Mouse (Mus musculus) embryonic facial prominence, embryonic 13.5 days (tissue): ENCODE data around the gene Tmem69. TPM values are rescaled to one million over a fixed set of nuclear protein-coding genes. Genes with fewer than 3 reads are reported as not detected.

Source experiments
- ATAC-seq: fragments of 200-750 bp; cut with Nextera tagmentation; 2 replicates; pipeline ENCODE4 v1.8.0; 2017; ENCODE audit warnings: low read depth; ENCODE audit not compliant: insufficient number of reproducible peaks, insufficient read depth, low FRiP score, low TSS enrichment
- H3K27ac ChIP-seq: fragments of 300-500 bp; sonication (generic); 2 replicates; pipeline ENCODE4 v1.5.1; 2015; ENCODE audit warnings: moderate library complexity, mild to moderate bottlenecking, inconsistent platforms
- H3K27me3 ChIP-seq: fragments of 300-500 bp; sonication (generic); 2 replicates; pipeline ENCODE4 v1.6.1; 2015; ENCODE audit warnings: mild to moderate bottlenecking, inconsistent platforms
- H3K36me3 ChIP-seq: fragments of 300-500 bp; sonication (generic); 2 replicates; pipeline ENCODE4 v1.6.1; 2015; ENCODE audit warnings: mild to moderate bottlenecking, inconsistent platforms
- H3K4me1 ChIP-seq: fragments of 300-500 bp; sonication (generic); 2 replicates; pipeline ENCODE4 v1.6.1; 2015; ENCODE audit warnings: inconsistent platforms
- H3K4me2 ChIP-seq: fragments of 300-500 bp; sonication (generic); 2 replicates; pipeline ENCODE4 v1.6.1; 2015; ENCODE audit warnings: moderate library complexity, mild to moderate bottlenecking, inconsistent platforms
- H3K4me3 ChIP-seq: fragments of 300-500 bp; sonication (generic); 2 replicates; pipeline ENCODE4 v1.5.1; 2015; ENCODE audit warnings: mild to moderate bottlenecking, inconsistent platforms
- H3K9ac ChIP-seq: fragments of 300-500 bp; sonication (generic); 2 replicates; pipeline ENCODE4 v1.6.1; 2015; ENCODE audit warnings: mild to moderate bottlenecking, inconsistent platforms
- H3K9me3 ChIP-seq: fragments of 300-500 bp; sonication (generic); 2 replicates; pipeline ENCODE4 v1.6.1; 2016; ENCODE audit warnings: inconsistent platforms
- WGBS: fragments of 180-500 bp; shearing (Covaris S2); methylation state at CpG from one replicate; pipeline ENCODE4 v1.1.7; 2015; ENCODE audit warnings: mixed read lengths; 5-methylcytosine and 5-hydroxymethylcytosine counted together
- polyA plus RNA-seq: library from polyadenylated mRNA; unstranded; fragments of >200 nt; fragmentation: Nextera tagmentation; extraction: Ambion mirVana; gene quantifications from 2 replicates; pipeline ENCODE4 v1.2.1, GENCODE M21; 2015

Tmem69 gene
- 20.3 and 24.2 TPM in 2 replicates for polyA plus RNA-seq

DNA sequence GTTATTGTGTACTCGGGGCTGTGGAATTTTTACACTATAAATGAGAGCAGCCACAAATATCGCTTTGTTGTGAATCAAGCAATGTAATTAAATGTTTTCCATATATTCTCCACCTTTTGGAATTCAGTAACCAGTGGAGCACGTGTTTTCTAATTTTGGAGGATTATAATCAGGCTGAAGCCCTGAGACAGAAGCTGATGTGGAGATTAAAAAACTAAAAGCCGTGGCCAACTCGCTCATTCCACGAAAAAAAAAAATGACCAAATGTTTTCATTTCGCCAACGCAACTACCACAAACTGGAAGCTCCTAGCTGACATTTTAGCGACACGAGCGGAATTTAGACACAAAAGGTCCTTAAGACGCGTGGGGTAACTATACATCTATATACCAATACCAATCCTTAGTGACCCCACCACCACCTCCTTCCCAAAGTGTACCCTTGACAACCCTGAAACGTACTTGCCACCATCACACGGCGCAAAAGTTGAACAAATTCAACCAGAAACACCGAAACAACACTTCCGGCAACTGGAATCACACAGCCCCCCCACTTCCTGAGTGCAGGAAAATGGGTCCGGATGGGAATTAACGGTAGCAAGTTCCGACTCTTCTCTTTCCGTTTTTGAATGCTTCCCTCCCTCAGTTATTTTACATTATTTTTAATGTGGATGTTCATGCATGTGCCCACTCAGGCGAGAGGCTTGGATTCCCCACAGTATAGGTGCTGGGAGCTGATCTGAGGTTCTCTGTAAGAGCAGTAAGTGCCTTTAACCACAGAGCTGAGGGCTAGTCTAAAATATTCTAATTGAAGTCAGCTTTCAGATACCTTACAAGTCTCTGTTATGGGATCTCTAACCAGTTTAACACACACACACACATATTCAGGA lies at the start of gene Tmem69:
Gene Tmem69 (minus strand): TSS at position 524 of the 888 bp plus-strand sequence.
- 0 out of 2 replicates have a peak, but pooled peaks cover 3% of the 10 kb centered on the region for H3K4me1 ChIP-seq
- H3K4me2 ChIP-seq: peak within 1 kb of the TSS; percentile 81
- H3K9me3 ChIP-seq: no peaks in the 10 kb centered on the region
- H3K4me3 ChIP-seq: peak within 1 kb of the TSS; percentile 91
- no peaks in the 10 kb centered on the region for H3K27me3 ChIP-seq
- H3K36me3 ChIP-seq: peaks cover 13% of the 10 kb centered on the region
- peak within 1 kb of the TSS; percentile 93 for H3K27ac ChIP-seq
- no peak for ATAC-seq
- H3K9ac ChIP-seq: peak within 1 kb of the TSS; percentile 94
- 2% methylated on average over 23 of the region's 23 CpGs for WGBS

DNA sequence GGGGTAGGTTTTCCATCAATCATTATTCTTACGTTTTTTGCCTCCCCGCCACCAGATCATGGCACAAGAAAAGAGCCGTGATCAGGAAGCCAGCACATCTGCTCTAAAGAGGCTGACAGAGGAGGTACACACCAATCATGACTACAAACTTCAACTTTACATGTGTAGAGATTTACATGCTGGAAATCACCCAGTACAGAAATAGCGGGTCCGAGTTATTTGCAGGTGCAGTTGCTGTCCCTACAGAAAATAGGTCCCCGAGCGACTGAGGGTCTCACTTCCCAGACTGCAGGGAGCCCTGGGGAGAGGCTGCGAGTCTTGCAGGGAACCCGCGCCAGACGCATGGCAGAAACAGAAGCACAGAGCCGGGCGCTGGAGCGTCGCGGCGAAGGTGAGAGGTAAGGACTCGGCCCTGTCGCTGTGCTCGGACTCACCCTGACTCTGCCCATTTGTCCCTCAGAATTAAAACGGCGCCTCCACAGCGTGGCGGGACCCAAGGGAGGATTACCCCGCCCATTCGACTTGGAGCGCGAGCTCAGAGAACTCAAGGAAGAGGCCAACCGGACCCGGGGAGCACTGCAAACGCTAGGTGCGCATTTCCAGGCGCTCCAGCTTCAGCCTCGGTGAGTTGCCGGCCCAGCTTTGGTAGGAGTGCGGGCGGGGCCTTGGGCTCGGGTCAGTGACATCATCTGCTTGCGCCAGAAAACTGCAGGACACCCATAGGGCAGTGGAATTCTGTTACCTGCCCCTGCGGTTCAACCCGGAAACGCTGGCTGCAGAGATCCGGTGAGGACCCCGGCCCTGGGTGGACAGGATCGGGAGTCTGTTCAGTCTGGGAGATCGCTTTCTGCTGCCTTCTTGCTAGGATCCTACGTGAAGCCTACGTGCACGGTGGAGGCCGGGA lies 41.5 kb upstream of the Tmem69 start:
- ATAC-seq: peak; percentile 90

DNA sequence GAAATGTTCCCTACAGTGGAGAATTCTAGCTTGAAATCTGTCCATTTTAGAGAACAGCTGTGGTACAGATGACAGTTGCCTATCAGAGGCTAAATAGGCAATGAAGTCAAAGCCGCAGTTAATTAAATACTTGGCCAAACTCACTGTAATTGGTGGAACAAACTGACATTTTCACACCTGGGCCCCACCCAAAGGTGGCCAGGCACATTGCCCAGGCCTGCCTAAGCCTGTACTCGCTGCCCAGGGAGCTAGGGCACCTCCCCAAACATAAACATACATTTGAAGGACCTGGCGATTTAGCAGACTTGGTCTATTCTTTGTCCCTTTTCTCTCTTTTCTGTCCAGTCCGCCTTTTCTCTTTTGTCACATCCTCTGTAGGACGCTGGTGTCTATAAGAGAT lies 40.6 kb upstream of the Tmem69 start, which contains the start of gene Ccdc17:
Gene Ccdc17 (plus strand): TSS at position 276 of the 400 bp plus-strand sequence.
- WGBS: 33% methylated on average over 5 of the region's 5 CpGs
- no peak for ATAC-seq
- Histone ChIP-seq H3K9ac (peak within 1 kb of the TSS; percentile 74), H3K4me3 (peak within 1 kb of the TSS; percentile 61), H3K4me2 (peak within 1 kb of the TSS; percentile 84), H3K27ac (peak within 1 kb of the TSS; percentile 52), H3K36me3 (peaks cover 51% of the 10 kb centered on the region), H3K9me3 (no peaks in the 10 kb centered on the region), H3K4me1 (peaks cover 21% of the 10 kb centered on the region), H3K27me3 (no peaks in the 10 kb centered on the region)

More for the DNA sequence above, 41.5 kb upstream of the Tmem69 start:
- Histone ChIP-seq H3K27me3 (no peaks in the 10 kb centered on the region), H3K4me3 (peak overlapping the region; percentile 61), H3K27ac (peak overlapping the region; percentile 52), H3K9me3 (no peaks in the 10 kb centered on the region), H3K4me1 (peaks cover 21% of the 10 kb centered on the region), H3K9ac (peak overlapping the region; percentile 74), H3K36me3 (peaks cover 51% of the 10 kb centered on the region), H3K4me2 (peak overlapping the region; percentile 84)
- WGBS: under 1% methylated on average over 50 of the region's 50 CpGs

DNA sequence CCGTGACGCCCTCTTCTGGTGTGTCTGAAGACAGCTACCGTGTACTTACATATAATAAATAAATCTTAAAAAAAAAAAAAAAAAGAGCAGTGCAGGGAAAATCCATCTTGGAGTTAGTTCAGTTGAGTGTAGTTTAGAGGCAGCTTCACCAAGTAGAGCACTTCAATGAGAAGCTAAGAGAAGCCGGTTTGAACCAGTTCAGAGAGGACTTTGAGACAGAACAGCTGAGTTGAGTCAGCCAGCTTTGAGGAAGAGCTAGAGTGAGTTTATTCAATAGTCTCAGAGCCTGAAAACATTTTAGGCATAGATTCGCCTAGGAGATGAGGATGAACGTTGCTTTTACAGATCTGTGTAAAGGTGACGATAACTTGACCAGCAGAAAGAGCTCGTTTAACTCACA lies 40.1 kb upstream of the Tmem69 start:
- Histone ChIP-seq H3K9me3 (no peaks in the 10 kb centered on the region), H3K4me2 (no peak overlapping the region), H3K4me1 (peaks cover 21% of the 10 kb centered on the region), H3K9ac (no peak overlapping the region), H3K27ac (no peak overlapping the region), H3K4me3 (no peak overlapping the region), H3K36me3 (peaks cover 51% of the 10 kb centered on the region), H3K27me3 (no peaks in the 10 kb centered on the region)
- 82% methylated on average over 8 of the region's 8 CpGs for WGBS
- ATAC-seq: no peak

DNA sequence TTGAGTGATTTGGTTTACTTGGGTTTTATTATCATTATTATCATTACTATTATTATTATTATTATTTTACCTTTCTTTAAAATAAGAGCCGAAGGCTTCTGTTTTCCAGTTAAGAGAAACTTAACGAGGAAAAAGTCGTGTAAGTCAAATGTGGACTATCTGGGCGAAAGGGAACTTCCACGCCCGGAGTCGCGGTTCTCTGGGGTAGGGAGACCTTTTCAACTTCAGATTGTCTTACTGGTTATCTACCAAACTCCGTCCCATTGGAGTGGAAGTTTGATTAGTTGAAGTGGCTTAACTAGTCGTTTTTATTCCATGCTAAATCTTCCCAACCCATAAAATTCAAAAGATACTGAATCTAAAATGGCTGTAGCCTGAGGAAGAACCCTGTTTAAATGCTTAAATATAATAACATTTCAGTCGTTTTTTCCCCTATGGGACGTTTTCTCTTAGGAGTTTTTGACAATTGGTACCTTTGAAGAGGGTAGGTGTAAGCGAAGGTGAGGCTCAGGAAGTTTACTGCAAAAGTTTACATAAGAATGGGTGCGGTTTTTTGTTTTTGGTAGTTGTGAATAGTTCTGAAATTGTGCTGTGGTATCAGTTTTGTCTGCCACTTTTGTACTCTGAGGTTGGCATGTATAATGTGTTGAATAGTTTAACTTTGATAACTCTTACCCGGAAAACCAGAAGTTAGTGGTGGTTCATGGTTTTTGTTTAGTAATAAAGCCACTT lies 2.6 kb upstream of the Tmem69 start:
- H3K4me2 ChIP-seq: peak overlapping the region; percentile 81
- no peaks in the 10 kb centered on the region for H3K9me3 ChIP-seq
- H3K36me3 ChIP-seq: peaks cover 8% of the 10 kb centered on the region
- peak overlapping the region; percentile 91 for H3K4me3 ChIP-seq
- H3K27ac ChIP-seq: peak overlapping the region; percentile 93
- H3K4me1 ChIP-seq: 0 out of 2 replicates have a peak, but pooled peaks cover 3% of the 10 kb centered on the region
- 4% methylated on average over 15 of the region's 15 CpGs for WGBS
- no peak for ATAC-seq
- H3K9ac ChIP-seq: peak overlapping the region; percentile 94
- no peaks in the 10 kb centered on the region for H3K27me3 ChIP-seq

DNA sequence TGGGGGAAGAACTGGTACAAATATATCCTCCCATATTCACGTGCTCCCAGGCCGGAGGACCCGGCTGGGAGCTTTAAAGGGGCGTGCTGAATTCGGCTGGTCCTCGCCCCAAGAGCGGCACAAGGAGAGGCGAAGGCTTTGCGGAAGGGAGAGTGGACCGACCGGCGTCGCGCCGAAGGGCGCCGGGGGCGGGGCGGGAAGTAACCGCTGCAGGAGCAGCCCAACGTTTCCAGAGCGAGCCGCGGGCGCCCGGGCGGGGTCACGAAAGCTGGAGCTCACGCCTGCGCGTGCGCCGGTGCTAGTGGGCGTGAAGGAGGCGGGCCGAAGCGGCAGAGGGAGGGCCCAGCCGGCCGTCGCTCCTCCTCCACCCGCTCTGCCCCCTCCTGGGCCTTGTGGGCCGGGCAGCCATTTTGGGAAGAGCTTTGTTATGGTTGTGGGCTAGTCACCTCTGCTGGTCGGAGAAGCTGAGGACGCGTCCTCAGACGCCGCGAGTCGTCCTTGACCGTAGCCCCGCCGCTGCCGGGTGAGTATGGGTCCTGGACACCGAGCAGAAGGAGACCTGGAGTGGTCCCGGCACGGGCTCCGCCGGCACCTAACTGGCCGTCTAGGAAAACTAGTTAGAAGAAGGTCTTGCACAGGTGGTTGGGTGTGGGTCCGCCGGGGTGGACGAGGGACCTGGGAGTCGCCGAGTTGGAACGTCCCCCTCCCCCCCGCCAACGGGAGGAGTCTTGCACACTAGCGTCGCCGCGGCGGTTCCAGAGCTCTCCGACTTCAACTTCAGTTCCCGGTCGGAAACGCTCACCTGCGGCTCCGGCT lies 1.8 kb upstream of the Tmem69 start, which contains the start of gene Gpbp1l1:
Gene Gpbp1l1 (plus strand): TSS at position 353 of the 816 bp plus-strand sequence.
- H3K9ac ChIP-seq: peak within 1 kb of the TSS; percentile 94
- H3K4me3 ChIP-seq: peak within 1 kb of the TSS; percentile 91
- peak within 1 kb of the TSS; percentile 81 for H3K4me2 ChIP-seq
- no peaks in the 10 kb centered on the region for H3K27me3 ChIP-seq
- peak within 1 kb of the TSS; percentile 93 for H3K27ac ChIP-seq
- no peaks in the 10 kb centered on the region for H3K9me3 ChIP-seq
- 0 out of 2 replicates have a peak, but pooled peaks cover 3% of the 10 kb centered on the region for H3K4me1 ChIP-seq
- H3K36me3 ChIP-seq: peaks cover 13% of the 10 kb centered on the region
- under 1% methylated on average over 78 of the region's 78 CpGs for WGBS
- peak; percentile 94 for ATAC-seq

DNA sequence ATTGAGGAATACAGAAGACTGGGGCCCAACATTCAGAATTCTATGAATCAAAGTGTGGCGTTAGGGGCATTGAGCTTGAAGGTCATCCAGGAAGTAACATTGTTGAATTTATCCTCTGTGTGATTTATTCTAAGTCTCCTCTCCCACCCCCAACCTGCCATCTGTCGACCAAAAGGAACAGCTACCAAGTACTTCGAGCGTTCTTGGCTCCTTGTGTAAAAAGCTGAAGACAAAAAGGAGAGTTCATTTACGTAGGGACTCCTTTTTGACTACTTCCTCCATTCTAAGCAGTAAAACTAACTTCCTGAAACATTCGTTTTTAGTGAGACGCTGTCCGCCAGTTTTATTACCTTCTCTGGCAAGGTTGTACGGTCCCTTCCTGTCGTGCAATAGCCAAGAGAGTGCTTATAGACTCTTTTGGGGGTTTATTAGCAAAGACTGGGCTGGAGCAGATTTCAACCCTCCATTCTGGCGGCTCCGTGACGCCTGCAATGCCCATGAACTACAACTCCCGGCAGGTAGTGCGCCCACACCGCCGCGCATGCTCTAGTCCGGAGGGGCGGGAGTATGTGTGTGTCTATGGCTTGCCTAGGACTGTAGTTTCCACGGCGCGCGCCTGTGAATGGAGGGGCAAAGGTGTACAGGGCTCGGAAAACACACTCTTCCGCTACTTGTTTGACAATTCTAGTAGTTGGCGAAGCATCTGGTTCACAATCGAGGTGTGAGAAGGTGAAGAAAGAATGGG lies 997 bp upstream of the Tmem69 start:
- H3K9me3 ChIP-seq: no peaks in the 10 kb centered on the region
- H3K36me3 ChIP-seq: peaks cover 13% of the 10 kb centered on the region
- ATAC-seq: peak; percentile 96
- 0 out of 2 replicates have a peak, but pooled peaks cover 3% of the 10 kb centered on the region for H3K4me1 ChIP-seq
- peak overlapping the region; percentile 93 for H3K27ac ChIP-seq
- peak overlapping the region; percentile 81 for H3K4me2 ChIP-seq
- under 1% methylated on average over 28 of the region's 28 CpGs for WGBS
- peak overlapping the region; percentile 94 for H3K9ac ChIP-seq
- no peaks in the 10 kb centered on the region for H3K27me3 ChIP-seq
- H3K4me3 ChIP-seq: peak overlapping the region; percentile 91

DNA sequence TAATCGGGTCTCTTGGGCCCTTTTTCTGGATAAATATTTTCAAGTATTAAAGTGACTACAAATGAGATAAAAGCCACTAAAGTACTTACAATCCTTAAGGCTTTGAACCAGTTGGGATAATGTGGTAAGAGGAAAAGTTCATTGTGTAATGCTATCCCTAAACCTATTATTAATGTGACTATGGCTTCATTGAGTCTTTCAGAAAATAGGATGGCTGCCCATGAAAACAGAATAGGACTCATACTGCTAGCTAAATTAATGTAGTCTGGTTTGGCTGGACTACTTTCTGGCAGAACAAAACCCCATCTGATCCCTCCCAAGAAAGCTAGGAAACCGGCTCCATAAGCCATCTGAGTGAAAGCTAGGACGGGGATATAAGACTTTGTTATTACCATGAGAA lies 2.7 kb downstream of the Tmem69 start:
- no peak overlapping the region for H3K4me2 ChIP-seq
- WGBS: 84% methylated on average over 3 of the region's 3 CpGs
- no peak overlapping the region for H3K9ac ChIP-seq
- H3K4me3 ChIP-seq: no peak overlapping the region
- H3K9me3 ChIP-seq: no peaks in the 10 kb centered on the region
- H3K36me3 ChIP-seq: peaks cover 13% of the 10 kb centered on the region
- ATAC-seq: no peak
- H3K4me1 ChIP-seq: no peaks in the 10 kb centered on the region
- H3K27me3 ChIP-seq: no peaks in the 10 kb centered on the region
- H3K27ac ChIP-seq: no peak overlapping the region

DNA sequence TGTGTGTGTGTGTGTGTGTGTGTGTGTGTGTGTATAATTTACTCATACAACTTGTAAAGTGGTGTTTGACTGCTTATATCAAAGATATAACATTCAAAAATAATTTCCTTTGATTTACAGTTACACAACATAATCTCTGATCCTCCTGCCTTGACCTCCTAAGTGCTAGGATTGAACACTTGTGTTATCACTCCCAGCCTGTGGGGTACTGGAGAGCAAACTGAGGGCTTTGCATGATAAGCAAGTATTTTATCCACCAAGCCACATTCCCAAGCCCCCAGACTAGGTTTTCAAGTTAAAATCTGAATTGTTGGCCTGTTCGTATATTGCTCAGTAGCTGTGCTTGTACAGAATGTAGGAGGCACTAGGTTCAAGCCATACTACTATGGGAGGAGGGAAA lies 5.3 kb downstream of the Tmem69 start:
- no peak for ATAC-seq
- WGBS: 81% methylated on average over 1 of the region's 1 CpGs
- H3K4me1 ChIP-seq: no peaks in the 10 kb centered on the region
- H3K27me3 ChIP-seq: no peaks in the 10 kb centered on the region
- no peak overlapping the region for H3K4me2 ChIP-seq
- no peak overlapping the region for H3K9ac ChIP-seq
- no peak overlapping the region for H3K4me3 ChIP-seq
- no peak overlapping the region for H3K27ac ChIP-seq
- no peaks in the 10 kb centered on the region for H3K9me3 ChIP-seq
- peaks cover 13% of the 10 kb centered on the region for H3K36me3 ChIP-seq

DNA sequence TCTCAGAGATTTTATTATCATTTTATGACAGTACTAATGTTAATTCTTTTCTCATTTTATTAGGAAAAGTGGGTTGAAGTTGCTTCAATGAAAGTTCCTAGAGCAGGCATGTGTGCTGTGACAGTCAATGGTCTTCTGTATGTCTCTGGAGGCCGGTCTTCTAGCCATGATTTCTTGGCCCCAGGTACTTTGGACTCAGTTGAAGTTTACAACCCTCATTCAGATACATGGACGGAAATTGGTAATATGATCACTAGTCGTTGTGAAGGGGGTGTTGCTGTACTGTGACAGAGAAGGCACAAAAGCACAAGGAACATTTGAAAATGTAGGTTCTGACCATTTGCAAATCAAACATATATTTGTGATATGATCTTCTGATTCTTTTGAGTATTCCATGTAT lies 18.0 kb downstream of the Tmem69 start:
- H3K4me1 ChIP-seq: no peaks in the 10 kb centered on the region
- H3K27me3 ChIP-seq: no peaks in the 10 kb centered on the region
- no peak overlapping the region for H3K4me3 ChIP-seq
- no peak overlapping the region for H3K4me2 ChIP-seq
- no peaks in the 10 kb centered on the region for H3K9me3 ChIP-seq
- H3K36me3 ChIP-seq: peaks cover 36% of the 10 kb centered on the region
- no peak overlapping the region for H3K9ac ChIP-seq
- ATAC-seq: no peak
- WGBS: 77% methylated on average over 3 of the region's 3 CpGs
- no peak overlapping the region for H3K27ac ChIP-seq
